Mouse (Mus musculus): ENCODE measurements around the gene Dhx58.

Dhx58 gene

DNA sequence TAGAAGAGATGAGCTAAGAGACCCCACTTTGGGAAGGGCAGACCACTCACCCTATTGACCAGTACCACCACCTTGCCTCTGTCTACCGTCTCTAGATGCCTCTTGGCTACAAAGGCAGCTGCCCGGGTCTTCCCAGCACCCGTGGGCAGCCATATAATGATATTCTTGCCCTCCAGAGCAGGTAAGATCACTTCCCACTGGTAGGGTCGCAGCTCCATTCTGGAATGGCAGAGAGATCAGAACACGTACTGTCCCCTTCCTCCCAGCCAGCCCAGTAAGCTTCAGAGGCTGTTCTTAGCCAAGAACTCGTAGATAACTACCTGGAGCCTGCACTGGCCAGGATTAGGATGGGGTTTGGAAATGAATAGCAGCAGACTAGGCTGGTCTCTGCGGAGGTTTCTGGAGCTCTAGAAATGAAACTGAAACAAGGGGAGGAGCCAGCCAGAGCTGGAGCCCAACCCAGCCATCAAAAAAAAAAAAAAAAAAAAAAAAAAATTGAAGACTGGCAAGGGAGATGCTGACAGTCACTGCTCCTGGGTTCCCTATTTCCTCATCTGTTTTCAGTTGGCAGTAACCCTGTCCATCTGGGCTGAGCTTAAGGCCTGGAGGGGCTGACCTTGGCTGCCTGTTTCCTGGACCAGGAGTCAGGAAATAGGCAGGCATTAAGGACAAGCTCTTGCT lies at the start of gene Dhx58:
TSS of gene Dhx58 (minus strand) at position 421 of the 681 bp plus-strand sequence.
- no peak for DNase-seq (ENCODE audit: low spot score in 2 of 2)

DNA sequence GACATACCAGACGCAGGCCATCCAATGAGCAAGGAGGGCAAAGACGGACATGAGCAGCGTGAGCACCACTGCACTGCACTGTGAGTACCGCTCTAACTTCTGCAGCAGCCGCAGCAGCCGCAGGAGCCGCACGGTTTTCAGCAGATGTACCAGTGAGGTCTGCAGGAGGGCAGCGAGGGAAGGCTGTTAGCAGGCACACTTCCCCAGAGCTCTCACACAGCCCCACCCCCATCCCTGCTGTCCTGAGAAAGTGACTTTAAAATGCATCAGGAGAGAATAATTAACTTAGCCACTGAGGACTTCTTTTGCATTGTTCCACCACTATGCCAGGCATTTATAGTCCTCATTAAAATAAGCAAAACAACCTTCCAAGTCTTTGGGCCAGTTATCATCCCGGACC lies 48.2 kb upstream of the Dhx58 start:
- no peak for DNase-seq (ENCODE audit: low spot score in 2 of 2)

DNA sequence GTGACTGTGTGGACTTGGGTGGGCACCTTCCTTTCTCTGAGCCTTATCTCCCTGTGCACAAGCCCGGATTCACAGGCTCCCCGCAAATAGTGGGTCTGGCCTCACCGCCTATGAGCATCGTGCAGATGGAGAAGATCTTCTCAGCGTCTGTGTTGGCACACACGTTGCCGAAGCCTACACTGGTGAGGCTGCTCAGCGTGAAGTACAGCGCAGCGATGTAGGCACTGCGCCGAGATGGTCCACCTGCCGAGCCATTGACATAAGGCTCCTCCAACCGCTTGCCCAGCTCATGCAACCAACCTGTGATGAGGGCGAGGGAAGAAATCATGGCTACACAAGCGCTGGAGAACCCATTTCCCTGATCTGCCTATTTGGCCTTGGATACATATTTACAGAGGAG lies 46.1 kb upstream of the Dhx58 start:
- no peak for DNase-seq (ENCODE audit: low spot score in 2 of 2)

DNA sequence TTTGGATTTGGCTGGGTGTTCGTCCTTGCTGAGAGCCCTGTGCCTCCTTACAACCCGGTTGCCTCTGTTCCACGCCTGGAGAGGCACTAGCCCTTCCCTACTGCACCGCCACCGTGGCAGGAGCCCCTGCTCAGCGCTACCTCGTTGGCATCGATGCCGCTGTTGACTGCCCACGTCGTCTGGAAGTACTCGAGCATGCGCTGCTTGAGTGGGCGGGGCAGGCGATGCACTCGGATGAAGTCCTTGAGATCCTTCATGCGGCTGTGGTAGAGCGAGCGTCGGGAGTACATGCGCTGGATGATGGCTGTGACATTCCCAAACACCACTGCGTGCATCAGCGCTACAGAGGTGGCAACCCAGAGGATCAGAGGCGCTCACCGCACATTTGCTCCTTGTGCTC lies 45.4 kb upstream of the Dhx58 start:
- no peak for DNase-seq (ENCODE audit: low spot score in 2 of 2)

DNA sequence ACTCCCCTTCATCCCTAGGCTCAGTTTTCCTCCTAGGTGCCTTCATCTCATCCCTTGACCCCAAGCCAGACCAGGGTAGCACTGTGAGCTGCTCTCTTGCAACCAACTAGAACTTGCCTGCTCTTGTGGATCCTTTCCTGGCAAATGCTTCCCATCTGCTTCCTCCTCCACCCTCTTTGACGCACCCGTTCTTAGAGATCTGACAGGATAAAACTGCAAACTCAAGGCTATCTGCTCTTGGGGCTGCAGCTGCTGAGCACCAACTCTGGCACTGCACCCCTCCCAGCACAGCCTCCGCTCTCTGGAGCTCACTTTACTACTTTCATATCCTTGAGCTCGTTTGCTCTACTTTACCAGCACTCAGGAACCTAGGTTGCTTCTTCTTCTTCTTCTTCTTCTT lies 44.5 kb upstream of the Dhx58 start:
- no peak for DNase-seq (ENCODE audit: low spot score in 2 of 2)

DNA sequence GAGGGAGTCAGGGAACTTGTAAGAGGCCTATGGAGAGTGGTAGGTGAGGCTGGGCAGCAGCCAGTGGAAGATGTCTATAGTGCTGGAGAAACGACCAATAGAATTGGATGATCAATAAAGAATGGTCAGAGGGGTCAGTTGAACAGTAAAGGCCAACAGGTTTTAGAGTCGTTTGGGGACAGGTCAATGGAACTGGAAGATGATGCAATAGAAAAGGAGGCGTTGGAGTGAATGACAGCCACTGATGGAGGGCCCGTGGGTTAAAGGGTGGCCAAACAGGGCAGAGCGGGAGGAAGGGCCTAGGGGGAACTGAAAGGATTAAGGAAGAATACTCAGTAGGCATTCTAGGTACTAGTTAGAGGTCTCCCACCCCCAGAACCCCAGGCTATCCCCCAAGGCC lies 43.0 kb upstream of the Dhx58 start:
- DNase-seq (ENCODE audit: low spot score in 2 of 2), result no peak

DNA sequence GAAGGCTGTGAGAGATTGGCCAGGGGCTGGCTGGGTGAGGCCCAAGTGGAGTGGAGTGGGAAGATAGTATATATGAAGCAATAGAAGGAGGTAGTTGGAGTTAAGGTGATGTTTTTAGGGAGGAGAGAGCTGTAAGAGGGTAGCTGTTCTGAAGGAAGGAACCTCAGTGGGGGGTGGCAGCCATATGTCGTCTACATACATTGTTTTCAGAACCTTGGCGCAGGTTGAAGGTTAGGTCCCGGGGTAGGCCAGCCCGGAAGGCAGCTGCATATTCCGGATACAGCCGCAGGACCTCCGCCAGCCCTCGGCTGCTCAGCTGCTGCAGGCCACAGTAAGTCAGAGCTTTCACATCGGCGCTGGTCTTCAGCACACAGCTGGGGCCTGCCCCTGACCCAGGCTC lies 42.5 kb upstream of the Dhx58 start:
- no peak for DNase-seq (ENCODE audit: low spot score in 2 of 2)

DNA sequence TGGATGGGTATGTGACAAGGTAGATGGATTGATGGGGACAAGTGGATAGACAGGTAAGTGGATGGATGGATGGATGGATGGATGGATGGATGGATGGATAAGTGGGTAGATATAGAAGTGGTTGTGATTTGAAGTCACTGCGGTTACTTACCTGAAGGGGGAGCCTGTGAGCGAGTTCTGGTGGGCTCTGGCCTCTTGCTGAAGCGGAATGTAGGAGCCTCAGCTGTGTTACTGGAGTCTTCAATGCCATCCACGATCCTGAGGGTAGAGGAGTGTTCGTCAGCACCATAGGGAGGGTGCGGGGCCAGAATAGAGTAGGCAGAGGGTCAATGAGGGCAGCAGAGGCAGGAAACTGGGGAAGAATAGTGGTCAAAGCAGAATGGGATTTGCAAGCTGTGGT lies 41.0 kb upstream of the Dhx58 start:
- DNase-seq (ENCODE audit: low spot score in 2 of 2), result peak; percentile 30 to 65

DNA sequence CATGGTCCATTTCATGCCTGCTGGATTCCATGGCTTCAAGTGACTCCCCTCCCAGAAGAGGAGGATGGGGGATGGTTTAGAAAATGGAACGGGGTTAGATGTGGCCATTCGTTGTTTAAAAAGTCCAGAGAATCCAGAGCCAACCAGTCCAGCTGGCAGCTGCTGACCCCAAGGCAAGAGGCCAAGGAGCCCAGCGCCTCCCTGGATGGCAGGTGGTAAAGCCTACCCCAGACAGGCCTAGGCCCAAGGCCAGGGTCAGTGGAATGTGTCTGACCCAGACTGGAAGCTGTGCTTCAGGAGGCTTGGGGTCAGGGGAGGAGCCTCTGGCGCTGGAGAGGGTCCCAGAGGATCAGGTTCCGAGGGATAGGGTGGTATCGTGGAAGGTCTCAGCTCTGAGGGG lies 37.3 kb upstream of the Dhx58 start:
- DNase-seq (ENCODE audit: low spot score in 2 of 2), result no peak

DNA sequence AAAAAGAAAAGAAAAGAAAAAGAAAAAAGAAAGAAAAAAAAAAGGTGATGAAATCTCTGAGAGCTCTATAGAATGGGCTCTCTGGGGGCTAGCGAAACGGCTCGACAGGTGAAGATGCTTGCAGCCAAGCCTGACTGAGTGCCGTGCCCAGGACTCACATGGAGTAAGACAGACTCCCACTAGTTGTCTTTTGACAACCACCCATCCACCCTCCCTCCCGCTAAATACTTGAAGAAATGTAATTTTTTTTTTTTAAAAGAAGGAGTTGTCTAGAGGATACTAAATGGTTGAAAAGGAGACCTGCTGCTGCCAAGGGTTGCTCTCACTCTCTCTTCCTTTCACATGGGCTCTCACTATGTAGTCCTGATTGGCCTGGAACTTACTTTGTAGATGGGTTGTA lies 34.7 kb upstream of the Dhx58 start:
- no peak for DNase-seq (ENCODE audit: low spot score in 2 of 2)

DNA sequence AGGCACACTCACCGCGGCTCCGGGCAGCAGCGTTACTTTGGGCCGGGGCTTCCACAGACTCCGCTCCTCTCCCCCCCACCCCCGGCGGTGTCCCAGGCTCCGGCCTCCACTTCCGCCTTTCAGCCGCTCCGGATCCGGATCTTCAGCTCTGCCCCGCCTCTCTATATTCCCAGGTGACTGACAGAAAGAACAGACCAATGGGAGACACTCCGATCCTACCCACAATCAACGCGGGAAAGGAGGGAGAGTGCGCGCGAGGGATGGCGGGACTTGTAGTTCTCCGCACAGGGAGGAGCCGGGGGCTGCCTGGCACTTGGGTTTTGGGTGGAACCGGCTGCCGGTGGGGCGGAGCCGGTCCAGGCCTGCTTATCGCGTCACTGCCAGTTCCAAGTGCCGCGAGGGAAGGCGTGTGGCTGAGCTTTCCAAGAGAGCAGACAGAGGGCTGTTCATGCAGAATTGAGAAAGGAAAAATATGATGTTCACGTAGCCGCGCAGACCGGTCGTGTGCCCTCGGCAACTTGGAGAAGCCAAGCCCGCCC lies 34.1 kb upstream of the Dhx58 start, which contains the start of gene Rab5c:
TSS of gene Rab5c (minus strand) at position 150 of the 539 bp plus-strand sequence.
- DNase-seq (ENCODE audit: low spot score in 2 of 2), result peak; percentile 98 to 99

DNA sequence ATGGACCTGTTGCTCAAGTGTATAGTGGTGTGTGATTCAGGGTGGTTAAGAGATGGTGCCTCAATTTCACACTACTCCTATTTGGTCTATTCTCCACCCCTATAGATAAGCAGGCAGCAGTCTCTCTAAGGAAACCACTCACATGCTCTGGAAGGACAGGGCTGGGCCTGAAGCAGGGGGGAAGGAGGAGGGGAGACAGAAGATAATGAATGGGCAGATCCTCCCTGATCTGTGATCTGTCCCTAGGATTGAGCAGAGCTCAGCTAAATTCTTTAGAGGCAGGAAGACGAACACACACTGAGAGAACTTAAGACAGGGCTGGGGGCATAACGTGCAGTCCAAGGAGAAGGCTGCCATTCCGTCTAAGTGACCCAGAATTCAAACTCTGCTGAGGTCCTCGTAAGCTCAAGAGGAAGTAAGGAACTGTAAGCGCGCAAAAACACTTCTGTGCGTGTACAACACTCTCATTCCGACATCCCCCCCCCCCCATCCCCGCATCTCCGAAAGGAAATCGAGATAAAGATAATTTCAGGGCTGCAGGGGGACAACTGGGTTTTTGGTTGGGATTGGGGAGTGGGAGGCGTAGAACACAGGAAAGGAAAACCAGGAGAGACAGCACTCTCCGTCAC lies 33.1 kb upstream of the Dhx58 start:
- no peak for DNase-seq (ENCODE audit: low spot score in 2 of 2)

DNA sequence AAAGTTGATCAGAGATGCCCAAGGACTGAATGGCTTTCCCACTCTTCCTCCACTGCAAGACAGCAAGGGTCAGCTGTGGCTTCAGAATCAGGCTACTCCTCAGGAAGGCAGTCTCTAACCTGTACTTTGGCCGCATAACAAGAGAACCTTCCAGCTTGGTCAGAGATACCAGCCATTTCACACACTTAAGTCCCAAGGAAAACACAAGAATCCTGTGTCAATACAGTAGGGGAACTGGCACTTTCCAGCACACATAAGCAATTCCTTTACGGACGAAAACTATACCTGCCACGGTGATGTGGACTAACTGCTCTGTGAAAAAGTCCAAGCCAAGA lies 32.6 kb upstream of the Dhx58 start:
- DNase-seq (ENCODE audit: low spot score in 2 of 2), result no peak

DNA sequence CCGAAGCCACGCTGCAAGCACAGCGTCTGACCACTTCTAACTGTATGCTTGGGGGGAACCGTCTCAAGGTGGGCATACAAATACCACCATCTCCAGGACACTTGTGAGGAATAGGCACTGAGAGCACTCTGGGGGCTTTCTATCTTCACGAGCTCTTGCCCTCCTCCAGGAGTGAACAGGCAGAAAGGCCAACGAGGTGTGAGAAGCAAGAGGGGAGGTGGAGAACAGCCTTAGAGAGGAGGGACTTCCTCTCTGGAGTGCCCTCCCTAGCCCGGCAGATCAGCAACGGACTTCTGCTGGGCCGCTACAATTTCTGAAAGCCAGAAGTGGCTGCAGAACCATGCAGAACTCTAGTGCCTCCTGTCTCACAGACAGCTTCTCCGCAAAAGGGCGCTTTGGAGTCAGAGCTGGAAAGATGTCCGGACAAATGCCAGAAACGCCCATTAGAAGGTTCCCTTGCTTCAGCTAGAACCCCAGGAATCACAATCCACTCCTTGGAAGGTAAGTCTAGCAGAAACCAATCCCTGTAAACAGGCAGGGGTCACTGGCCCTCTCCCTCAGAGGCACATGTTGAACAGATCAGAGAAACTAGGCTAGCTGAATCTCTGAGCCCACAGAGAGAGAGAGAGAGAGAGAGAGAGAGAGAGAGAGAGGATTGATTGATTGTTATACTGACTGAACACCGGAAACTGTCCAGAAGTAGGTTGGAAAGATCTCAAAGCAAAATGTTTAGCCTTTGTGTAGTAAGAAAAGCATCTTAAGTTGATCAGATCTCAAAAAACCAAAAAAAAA lies 32.1 kb upstream of the Dhx58 start:
- DNase-seq (ENCODE audit: low spot score in 2 of 2), result no peak

DNA sequence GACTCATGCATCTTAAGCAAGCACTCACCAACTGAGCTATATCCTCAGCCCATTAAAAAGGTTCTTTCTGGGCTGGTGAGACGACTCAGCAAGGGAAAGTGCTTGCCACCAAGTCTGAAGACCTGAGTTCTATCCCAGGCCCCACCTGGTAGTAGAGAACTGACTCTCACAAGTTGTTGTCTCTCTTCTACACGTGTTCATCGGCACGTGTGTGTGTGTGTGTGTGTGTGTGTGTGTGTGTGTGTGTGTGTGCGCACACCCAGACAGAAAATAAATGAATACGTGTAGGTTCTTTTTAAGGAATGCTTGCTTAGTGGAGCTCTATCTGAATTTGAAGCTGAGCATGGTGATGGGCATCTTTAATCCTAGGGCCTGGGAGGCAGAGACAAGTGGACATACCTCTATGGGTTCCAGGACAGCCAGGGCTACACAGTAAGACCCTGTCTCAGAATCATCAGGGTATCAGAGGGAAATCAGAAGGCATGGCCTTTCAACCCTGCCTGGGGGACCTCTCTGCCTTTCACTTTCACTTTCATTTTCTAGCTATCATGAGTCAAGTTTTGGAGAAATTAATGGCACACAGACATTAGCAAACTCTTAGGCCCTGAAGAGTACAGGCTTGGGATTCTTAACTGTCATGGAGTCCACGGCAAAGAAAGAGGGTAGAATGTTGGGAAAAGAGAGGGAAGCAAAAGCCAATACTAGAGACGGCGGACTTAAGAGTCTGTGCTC lies 31.2 kb upstream of the Dhx58 start:
- DNase-seq (ENCODE audit: low spot score in 2 of 2), result no peak

DNA sequence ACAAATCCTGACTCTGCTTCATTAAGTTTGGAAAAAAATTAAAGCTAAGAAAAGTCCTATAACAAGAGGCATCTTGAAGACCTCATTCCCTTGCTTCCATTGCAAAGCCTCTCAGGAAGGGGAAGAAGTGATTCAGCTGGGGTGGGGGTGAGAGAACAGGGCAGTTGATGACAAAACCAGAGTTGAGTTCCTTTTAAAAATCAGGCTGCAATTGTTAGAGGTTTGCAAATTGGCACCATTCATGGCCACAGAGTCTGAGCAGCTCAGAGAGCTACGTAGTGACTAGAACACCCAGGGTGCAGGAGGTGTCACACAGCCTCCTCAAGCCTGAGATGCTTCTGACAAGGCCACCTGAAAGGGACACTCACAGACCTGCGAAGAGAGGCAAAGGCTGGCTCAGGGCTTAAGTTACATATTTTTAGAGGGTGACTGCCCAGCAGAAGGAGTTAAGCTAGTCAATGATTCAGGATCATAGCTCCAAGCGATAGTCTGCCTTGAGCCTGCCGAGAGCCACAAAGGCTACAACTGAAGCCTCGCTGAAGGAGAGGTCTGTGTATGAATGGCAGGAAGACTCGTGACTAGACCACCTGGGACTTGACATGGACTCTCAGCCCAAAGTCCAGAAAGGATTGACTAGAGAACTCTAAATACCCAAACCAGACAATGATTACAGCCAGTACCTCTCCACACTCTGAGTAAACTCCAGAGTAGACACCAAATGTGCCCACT lies 26.6 kb upstream of the Dhx58 start:
- no peak for DNase-seq (ENCODE audit: low spot score in 2 of 2)

DNA sequence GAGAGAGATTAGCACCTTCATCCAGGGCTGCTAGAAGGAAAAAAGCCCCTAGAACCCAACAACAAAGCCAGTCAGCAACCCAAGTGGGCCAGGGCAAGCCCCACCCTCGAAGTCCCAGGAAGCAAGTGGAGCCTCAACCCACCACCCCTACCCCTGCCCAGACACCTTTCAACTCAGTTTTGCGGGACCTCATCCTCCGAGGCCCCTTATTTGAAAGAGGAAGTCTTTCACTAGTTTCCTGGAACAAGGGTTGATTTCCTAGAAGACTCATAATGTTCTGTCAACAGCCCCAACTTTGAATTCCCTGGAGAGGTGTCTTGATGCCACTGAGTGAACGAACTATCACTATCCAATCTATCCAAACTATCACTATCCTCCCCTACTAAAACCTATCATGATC lies 25.9 kb upstream of the Dhx58 start:
- DNase-seq (ENCODE audit: low spot score in 2 of 2), result no peak

DNA sequence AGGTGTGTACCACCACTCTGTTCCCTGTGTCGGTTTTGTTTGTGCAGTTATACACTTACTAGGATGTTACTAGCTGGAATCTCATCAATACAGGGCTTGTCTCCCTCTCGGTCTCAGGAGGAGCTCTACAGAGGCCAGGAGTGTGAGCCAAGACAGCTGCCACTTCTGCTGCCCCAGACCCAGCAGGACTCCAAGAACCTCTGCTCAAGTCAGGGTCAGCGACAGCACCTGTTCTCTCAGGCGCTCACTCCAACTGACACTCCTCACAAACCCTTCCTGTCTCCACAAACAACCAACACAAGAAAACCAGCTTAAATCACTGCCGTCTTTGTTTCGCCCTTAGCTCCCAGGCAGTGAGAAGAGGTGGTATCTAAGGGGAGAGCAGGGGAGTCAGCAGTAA lies 24.5 kb upstream of the Dhx58 start:
- DNase-seq (ENCODE audit: low spot score in 2 of 2), result no peak

DNA sequence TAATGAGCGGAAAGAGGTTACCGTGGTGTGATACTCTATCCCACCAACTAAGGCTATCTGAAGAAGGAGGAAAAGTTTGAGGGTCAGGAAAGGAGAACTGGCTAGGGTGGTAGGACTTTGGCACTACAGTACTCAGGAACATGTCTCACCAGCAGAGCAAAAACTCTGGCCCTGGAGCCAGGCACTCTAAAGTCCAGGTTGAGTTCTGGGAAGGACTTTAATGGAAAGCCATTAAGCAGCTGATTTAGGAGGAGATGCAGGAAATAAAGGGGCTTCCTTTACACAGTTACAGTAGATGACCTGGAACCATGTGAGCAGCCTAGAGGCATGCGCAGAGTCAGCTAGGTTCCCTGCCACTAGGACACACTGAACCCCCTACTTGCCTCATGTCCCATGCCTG lies 23.1 kb upstream of the Dhx58 start:
- no peak for DNase-seq (ENCODE audit: low spot score in 2 of 2)

DNA sequence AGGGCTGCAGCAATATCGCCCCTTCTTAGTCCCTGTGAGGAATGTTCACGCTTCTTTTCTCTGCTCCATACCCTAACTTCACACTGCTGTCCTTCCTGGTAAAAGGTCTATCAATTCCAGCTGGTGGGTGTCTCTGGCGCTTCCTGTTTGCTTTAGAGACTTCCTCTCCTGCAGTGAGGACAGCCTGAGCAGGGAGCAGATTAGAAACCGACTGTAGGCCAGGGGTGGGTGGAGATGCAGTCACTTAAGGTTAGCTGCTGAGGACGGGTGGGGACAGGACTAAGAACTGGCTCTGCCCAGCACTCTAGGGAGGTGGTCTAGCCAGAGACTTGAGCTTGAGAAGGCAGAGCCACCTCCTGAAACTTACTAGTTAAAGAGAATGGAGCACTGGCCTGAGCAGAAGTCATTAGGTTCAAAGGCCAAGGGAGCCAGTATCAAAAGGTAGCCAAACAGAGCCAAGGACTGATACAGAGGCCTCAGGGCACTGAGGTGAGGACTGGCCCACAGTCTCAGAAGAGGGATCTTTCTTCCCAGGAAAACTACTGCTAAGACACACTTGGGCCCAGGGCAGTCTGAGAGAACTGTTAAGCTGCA lies 20.9 kb upstream of the Dhx58 start:
- DNase-seq (ENCODE audit: low spot score in 2 of 2), result no peak

DNA sequence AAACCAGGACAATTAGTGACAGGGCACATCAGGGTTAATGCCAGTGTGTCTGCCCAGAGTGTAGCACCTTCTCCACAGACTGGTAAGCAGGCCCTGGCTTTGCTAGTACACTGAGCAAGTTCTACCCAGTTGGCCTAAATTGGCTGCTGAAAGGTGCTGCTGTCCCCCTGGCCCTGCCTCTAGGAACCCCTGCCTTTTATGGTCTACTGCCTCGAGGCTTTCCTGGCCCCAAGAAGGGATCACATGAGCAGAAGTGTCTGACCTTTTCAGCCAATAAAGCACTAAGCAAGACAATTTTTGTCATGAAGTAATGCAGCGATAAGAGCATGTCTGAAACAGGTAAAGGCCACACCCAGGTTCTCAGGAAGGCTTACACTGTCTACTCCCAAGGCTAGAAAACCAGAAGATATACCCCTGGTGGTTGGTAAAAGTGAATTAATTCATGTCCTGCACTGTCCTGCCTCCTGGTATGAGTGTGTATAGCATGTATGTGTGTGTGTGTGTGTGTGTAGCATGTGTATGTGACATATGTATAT lies 18.5 kb upstream of the Dhx58 start:
- no peak for DNase-seq (ENCODE audit: low spot score in 2 of 2)

All from natural killer cell, adult 2 months (primary cell).